Mouse (Mus musculus) myocyte (in vitro differentiated cells): ENCODE measurements around the gene Ntrk2. TPM values are rescaled to one million over a fixed set of nuclear protein-coding genes. Genes with fewer than 3 reads are reported as not detected.

ENCODE experiments used
- H3K27me3 ChIP-seq: one replicate; pipeline ENCODE4 v1.6.1; 2011; ENCODE audit not compliant: control insufficient read depth, insufficient read depth, insufficient read length
- H3K36me3 ChIP-seq: one replicate; pipeline ENCODE4 v1.6.1; 2011; ENCODE audit not compliant: control insufficient read depth, insufficient read depth
- H3K4me2 ChIP-seq: one replicate; pipeline ENCODE4 v1.6.1; 2011; ENCODE audit warnings: low read depth, control low read depth
- H3K4me3 ChIP-seq: one replicate; pipeline ENCODE4 v1.5.1; 2011; ENCODE audit warnings: mild to moderate bottlenecking, control low read depth, moderate library complexity
- H3K79me2 ChIP-seq: one replicate; pipeline ENCODE4 v1.6.1; 2011; ENCODE audit not compliant: control insufficient read depth, insufficient read depth
- H3ac ChIP-seq: one replicate; pipeline ENCODE4 v1.6.1; 2011; ENCODE audit not compliant: control insufficient read depth, insufficient read length
- CEBPB ChIP-seq: IDR thresholded peaks from 2 replicates; pipeline ENCODE4 v1.6.1; 2011; ENCODE audit warnings: mild to moderate bottlenecking, moderate library complexity; ENCODE audit not compliant: poor library complexity, insufficient read depth, severe bottlenecking
- E2F4 ChIP-seq: IDR thresholded peaks from one replicate; pipeline ENCODE4 v1.6.1; 2011; ENCODE audit warnings: mild to moderate bottlenecking, control low read depth, moderate library complexity; ENCODE audit not compliant: insufficient read depth
- MAX ChIP-seq: IDR thresholded peaks from one replicate; pipeline ENCODE4 v1.6.1; 2011; ENCODE audit warnings: low read depth, mild to moderate bottlenecking, control low read depth
- MYOD1 ChIP-seq, 3 experiments: IDR thresholded peaks; one replicate each; pipeline ENCODE4 v1.6.1; 2011; ENCODE audit warnings: control low read depth in 2 of 3, low read depth in 2 of 3, mild to moderate bottlenecking in 2 of 3, moderate library complexity in 1 of 3; ENCODE audit not compliant: insufficient read length in 2 of 3, control insufficient read depth in 1 of 3
- MYOG ChIP-seq, 3 experiments: IDR thresholded peaks; one replicate each; pipeline ENCODE4 v1.6.1; 2011; ENCODE audit warnings: control low read depth in 2 of 3, low read depth in 2 of 3, mild to moderate bottlenecking in 2 of 3; ENCODE audit not compliant: insufficient read length in 2 of 3, control insufficient read depth in 1 of 3, insufficient read depth in 1 of 3
- POLR2A ChIP-seq: IDR thresholded peaks from one replicate; pipeline ENCODE4 v1.6.1; 2011; ENCODE audit warnings: low read depth, mild to moderate bottlenecking, control low read depth, moderate library complexity; ENCODE audit not compliant: insufficient read length
- POLR2AphosphoS2 ChIP-seq: IDR thresholded peaks from one replicate; pipeline ENCODE4 v1.6.1; 2011; ENCODE audit warnings: low read depth, control low read depth; ENCODE audit not compliant: insufficient read length
- REST ChIP-seq: IDR thresholded peaks from one replicate; pipeline ENCODE4 v1.6.1; 2011; ENCODE audit warnings: mild to moderate bottlenecking, control low read depth, moderate library complexity; ENCODE audit not compliant: insufficient read depth, insufficient read length
- SRF ChIP-seq: IDR thresholded peaks from one replicate; pipeline ENCODE4 v1.6.1; 2011; ENCODE audit warnings: low read depth; ENCODE audit not compliant: control insufficient read depth, insufficient read length
- TCF12 ChIP-seq: IDR thresholded peaks from one replicate; pipeline ENCODE4 v1.6.1; 2011; ENCODE audit warnings: mild to moderate bottlenecking, control low read depth; ENCODE audit not compliant: poor library complexity, insufficient read depth, severe bottlenecking
- TCF3 ChIP-seq: IDR thresholded peaks from one replicate; pipeline ENCODE4 v1.6.1; 2011; ENCODE audit warnings: low read depth, control low read depth; ENCODE audit not compliant: insufficient read length
- USF1 ChIP-seq: IDR thresholded peaks from one replicate; pipeline ENCODE4 v1.6.1; 2011; ENCODE audit warnings: low read depth, mild to moderate bottlenecking, control low read depth, moderate library complexity
- polyA plus RNA-seq: library from polyadenylated mRNA; unstranded; fragments of >200 nt; fragmentation: generic; extraction: Trizol; gene quantifications from one replicate; pipeline ENCODE4 v1.2.1, GENCODE M21; 2012; ENCODE audit warnings: missing spikeins

The Ntrk2 gene
- polyA plus RNA-seq, 1 experiment, result not detected

DNA sequence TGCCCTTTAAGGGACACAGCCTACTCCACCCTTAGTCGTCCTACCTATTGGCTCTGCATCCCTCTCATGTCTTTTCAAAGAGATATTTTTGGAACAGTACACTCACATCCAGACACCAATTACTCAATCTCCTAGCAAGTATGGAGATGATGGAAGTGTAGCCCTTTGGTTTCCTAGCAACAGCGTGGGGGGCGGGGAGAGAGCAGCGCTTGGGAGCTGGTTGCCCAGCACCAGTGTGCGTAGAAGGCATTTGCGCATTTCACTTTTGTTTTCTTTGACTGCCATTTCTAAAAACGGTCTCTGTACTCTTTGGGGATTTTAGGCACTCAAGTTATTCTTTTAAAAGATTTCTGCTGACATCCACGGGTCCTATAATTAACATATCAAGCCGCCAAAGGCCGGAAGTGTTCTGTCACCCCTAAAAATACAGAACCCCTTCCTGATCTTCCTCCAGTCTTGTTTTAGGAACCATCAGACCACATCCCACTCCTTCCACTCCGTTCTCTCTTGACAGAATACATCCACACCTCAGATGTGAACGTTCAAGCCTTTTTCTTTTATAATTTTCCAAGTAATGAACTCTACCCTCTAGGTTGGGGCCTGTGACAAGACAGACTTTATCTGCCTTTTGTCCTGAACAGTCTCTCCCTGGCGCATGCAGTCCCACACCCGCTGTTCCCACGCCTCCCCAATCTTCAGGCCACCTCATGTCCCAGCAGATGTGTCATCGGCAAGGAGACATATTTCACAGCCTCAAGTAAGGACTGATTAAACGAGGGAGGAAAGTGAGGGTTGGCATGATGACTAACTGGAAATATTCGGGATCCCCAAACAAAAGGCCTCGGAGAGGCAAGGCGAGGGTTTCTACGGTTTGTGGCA is 339.5 kb downstream of the Ntrk2 start:
- no peak overlapping the region for H3K4me2 ChIP-seq

DNA sequence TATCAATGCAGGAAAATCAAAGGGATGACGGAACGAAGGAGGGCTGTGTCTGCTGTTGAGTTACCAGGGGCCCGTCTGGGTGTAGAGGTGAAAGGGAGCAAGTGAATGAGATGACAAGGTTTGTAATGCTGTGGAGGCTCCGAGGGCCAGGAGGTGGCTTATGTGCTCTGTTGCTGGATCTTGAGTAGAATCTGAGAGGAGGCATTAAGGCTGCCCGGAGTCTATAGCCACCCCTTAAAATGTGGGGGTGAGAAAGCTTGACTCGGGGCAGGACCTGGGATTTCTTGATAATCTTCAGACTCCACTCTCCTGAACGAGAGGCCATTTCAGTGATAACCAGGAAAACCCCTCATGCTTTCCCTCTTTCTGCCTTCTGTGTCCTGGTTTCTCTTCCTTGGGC is 340.2 kb downstream of the Ntrk2 start:
- TF ChIP-seq CEBPB, result no peak
- TF ChIP-seq SRF, result no peak
- TF ChIP-seq MAX, result no peak
- no peak for TF ChIP-seq REST
- TF ChIP-seq MYOG (IDR thresholded peaks at IDR 0.05; ENCODE audit: control insufficient read depth in 1 of 3, insufficient read depth in 1 of 3, insufficient read length in 2 of 3, low read depth in 2 of 3), result no peak
- no peak for TF ChIP-seq TCF12
- no peak for TF ChIP-seq E2F4
- TF ChIP-seq USF1, result no peak
- TF ChIP-seq MYOD1 (IDR thresholded peaks at IDR 0.05; ENCODE audit: control insufficient read depth in 1 of 3, insufficient read length in 2 of 3, low read depth in 2 of 3), result no peak
- TF ChIP-seq POLR2A, result no peak
- no peak for TF ChIP-seq TCF3
- no peak for TF ChIP-seq POLR2AphosphoS2
- H3K4me3 ChIP-seq, result no peak overlapping the region
- no peak overlapping the region for H3K4me2 ChIP-seq
- H3ac ChIP-seq, result no peak overlapping the region
- no peaks in the 10 kb centered on the region for H3K27me3 ChIP-seq
- no peaks in the 10 kb centered on the region for H3K36me3 ChIP-seq
- no peaks in the 10 kb centered on the region for H3K79me2 ChIP-seq

More for the DNA sequence above, 339.5 kb downstream of the Ntrk2 start:
- Histone ChIP-seq H3K27me3 (no peaks in the 10 kb centered on the region), H3K36me3 (no peaks in the 10 kb centered on the region), H3K79me2 (no peaks in the 10 kb centered on the region), H3K4me3 (no peak overlapping the region), H3ac (no peak overlapping the region)
- TF ChIP-seq CEBPB (no peak), SRF (no peak), TCF3 (no peak), POLR2A (no peak), E2F4 (no peak), MYOD1 (IDR thresholded peaks at IDR 0.05; ENCODE audit: control insufficient read depth in 1 of 3, insufficient read length in 2 of 3, low read depth in 2 of 3) (no peak), POLR2AphosphoS2 (no peak), MYOG (IDR thresholded peaks at IDR 0.05; ENCODE audit: control insufficient read depth in 1 of 3, insufficient read depth in 1 of 3, insufficient read length in 2 of 3, low read depth in 2 of 3) (no peak), TCF12 (no peak), MAX (no peak), USF1 (no peak), REST (no peak)

DNA sequence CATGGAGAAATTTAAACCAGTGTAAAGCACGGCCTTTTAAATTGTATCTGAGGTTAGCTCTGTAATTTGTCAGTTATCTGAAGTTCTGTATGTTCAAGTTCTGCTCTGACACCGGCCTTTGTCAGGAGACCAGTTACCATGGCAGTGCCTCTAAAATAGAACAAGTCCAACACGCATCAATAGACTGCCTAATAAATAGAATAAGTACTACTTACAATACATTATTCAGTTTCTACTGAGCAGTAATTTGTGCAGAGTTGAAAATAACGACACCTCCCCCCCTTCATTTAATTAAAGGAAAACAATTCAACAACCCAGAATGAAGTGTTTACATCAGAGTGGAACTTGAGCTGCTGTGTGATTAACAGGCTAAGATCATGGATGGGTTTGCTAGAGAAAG is 341.6 kb downstream of the Ntrk2 start:
- Histone ChIP-seq H3K4me2 (no peak overlapping the region), H3K36me3 (no peaks in the 10 kb centered on the region), H3K79me2 (no peaks in the 10 kb centered on the region), H3K27me3 (no peaks in the 10 kb centered on the region), H3ac (no peak overlapping the region), H3K4me3 (no peak overlapping the region)
- TF ChIP-seq MAX (no peak), SRF (no peak), E2F4 (no peak), POLR2AphosphoS2 (no peak), MYOG (IDR thresholded peaks at IDR 0.05; ENCODE audit: control insufficient read depth in 1 of 3, insufficient read depth in 1 of 3, insufficient read length in 2 of 3, low read depth in 2 of 3) (no peak), CEBPB (no peak), MYOD1 (IDR thresholded peaks at IDR 0.05; ENCODE audit: control insufficient read depth in 1 of 3, insufficient read length in 2 of 3, low read depth in 2 of 3) (no peak), TCF12 (no peak), USF1 (no peak), REST (no peak), TCF3 (no peak), POLR2A (no peak)

DNA sequence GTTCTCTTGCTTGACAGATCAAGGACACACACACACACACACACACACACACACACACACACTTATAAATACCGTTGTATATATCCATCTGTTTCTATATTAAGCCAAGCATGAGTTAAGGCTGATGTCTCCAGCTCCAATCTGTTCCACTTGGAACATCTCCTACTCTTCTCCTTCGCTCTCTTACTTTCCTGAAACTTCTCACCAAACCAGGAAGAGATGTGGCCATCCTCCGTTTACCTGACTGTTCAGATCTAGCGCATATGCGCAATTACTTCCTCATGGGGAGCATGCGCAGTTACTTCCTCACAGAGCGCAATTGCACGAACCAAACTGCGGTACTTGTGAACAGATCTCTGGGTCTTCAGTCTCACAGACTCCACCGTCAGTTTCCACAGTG is 342.4 kb downstream of the Ntrk2 start:
- TF ChIP-seq USF1 (no peak), MYOD1 (IDR thresholded peaks at IDR 0.05; ENCODE audit: control insufficient read depth in 1 of 3, insufficient read length in 2 of 3, low read depth in 2 of 3) (no peak), SRF (no peak), REST (no peak), TCF3 (no peak), POLR2AphosphoS2 (no peak), TCF12 (no peak), MAX (no peak), POLR2A (no peak), MYOG (IDR thresholded peaks at IDR 0.05; ENCODE audit: control insufficient read depth in 1 of 3, insufficient read depth in 1 of 3, insufficient read length in 2 of 3, low read depth in 2 of 3) (no peak), CEBPB (no peak), E2F4 (no peak)
- Histone ChIP-seq H3ac (no peak overlapping the region), H3K4me2 (no peak overlapping the region), H3K4me3 (no peak overlapping the region), H3K27me3 (no peaks in the 10 kb centered on the region), H3K36me3 (no peaks in the 10 kb centered on the region), H3K79me2 (no peaks in the 10 kb centered on the region)
